Mouse (Mus musculus) ES-E14 (cell line): ENCODE measurements around the gene Frat2. TPM values are rescaled to one million over a fixed set of nuclear protein-coding genes. Genes with fewer than 3 reads are reported as not detected.
A peak's percentile ranks its signal among the peaks of the same experiment; 100 is the strongest.

Experiments used
- DNase-seq: peaks from one replicate; pipeline ENCODE4 v3.0.0-alpha.2; 2013; ENCODE audit warnings: low read depth, low spot score
- H3K27ac ChIP-seq: 2 replicates; pipeline ENCODE4 v1.5.1; 2012; ENCODE audit warnings: low read depth, mild to moderate bottlenecking, low read length, moderate library complexity, mixed read lengths; ENCODE audit not compliant: poor library complexity, insufficient read depth, severe bottlenecking
- H3K36me3 ChIP-seq: 2 replicates; pipeline ENCODE4 v1.6.1; 2012; ENCODE audit warnings: mild to moderate bottlenecking, low read length, moderate library complexity, mixed read lengths; ENCODE audit not compliant: control insufficient read depth, poor library complexity, insufficient read depth, severe bottlenecking
- H3K4me1 ChIP-seq, 2 experiments: fragments of 150-350 bp in 1 of 2; sonication (generic) in 1 of 2; 2 replicates each; pipeline ENCODE4 v1.6.1; 2012; ENCODE audit warnings: low read length in 2 of 2, mild to moderate bottlenecking in 1 of 2, mixed read lengths in 1 of 2; ENCODE audit not compliant: control insufficient read depth in 2 of 2, insufficient read depth in 2 of 2, poor library complexity in 1 of 2
- H3K4me3 ChIP-seq, 2 experiments: fragments of 150-350 bp in 1 of 2; sonication (generic) in 1 of 2; 2 replicates each; pipeline ENCODE4 v1.5.1; 2012; ENCODE audit warnings: low read length in 2 of 2, low read depth in 1 of 2, mild to moderate bottlenecking in 1 of 2, mixed read lengths in 1 of 2; ENCODE audit not compliant: insufficient read depth in 1 of 2, poor library complexity in 1 of 2, severe bottlenecking in 1 of 2
- H3K9ac ChIP-seq: 2 replicates; pipeline ENCODE4 v1.6.1; 2012; ENCODE audit warnings: low read depth, mild to moderate bottlenecking, low read length, mixed read lengths; ENCODE audit not compliant: poor library complexity, insufficient read depth, severe bottlenecking
- H3K9me3 ChIP-seq: fragments of 150-350 bp; sonication (generic); 2 replicates; pipeline ENCODE4 v1.6.1; 2012; ENCODE audit warnings: low read depth, mild to moderate bottlenecking, low read length; ENCODE audit not compliant: control insufficient read depth, insufficient read depth
- CHD2 ChIP-seq: IDR thresholded peaks from 2 replicates; pipeline ENCODE4 v1.6.1; 2014; ENCODE audit warnings: mild to moderate bottlenecking, low read depth, low read length, inconsistent platforms
- HCFC1 ChIP-seq: IDR thresholded peaks from 2 replicates; pipeline ENCODE4 v1.6.1; 2012; ENCODE audit warnings: low read length, inconsistent platforms, borderline replicate concordance; ENCODE audit not compliant: insufficient read depth
- MAFK ChIP-seq: IDR thresholded peaks from 2 replicates; pipeline ENCODE4 v1.6.1; 2014; ENCODE audit warnings: mild to moderate bottlenecking, low read depth, low read length, inconsistent platforms; ENCODE audit not compliant: insufficient read depth
- ZC3H11A ChIP-seq: IDR thresholded peaks from 2 replicates; pipeline ENCODE4 v1.6.1; 2012; ENCODE audit warnings: low read depth, mild to moderate bottlenecking, inconsistent platforms, low read length, borderline replicate concordance
- ZNF384 ChIP-seq: IDR thresholded peaks from 2 replicates; pipeline ENCODE4 v1.6.1; 2012; ENCODE audit warnings: low read depth, low read length, inconsistent platforms
- in situ Hi-C, 2 experiments: fragments of 600-800 bp; cut with MboI; formaldehyde crosslinking; loops; one replicate each; pipeline ENCODE4 v1.15.1; 2025; ENCODE audit warnings: low sequenced_read_pairs in 2 of 2, inconsistent platforms in 1 of 2; ENCODE audit not compliant: unreplicated experiment in 2 of 2
- total RNA-seq: library from RNA; depleted of rRNA; stranded (reverse); fragments of 300-350 nt; gene quantifications from 2 replicates; pipeline ENCODE4 v1.2.3, GENCODE M21; 2012; rRNA removed

Gene Frat2
- 4.5 and 7.0 TPM in 2 replicates for total RNA-seq

DNA sequence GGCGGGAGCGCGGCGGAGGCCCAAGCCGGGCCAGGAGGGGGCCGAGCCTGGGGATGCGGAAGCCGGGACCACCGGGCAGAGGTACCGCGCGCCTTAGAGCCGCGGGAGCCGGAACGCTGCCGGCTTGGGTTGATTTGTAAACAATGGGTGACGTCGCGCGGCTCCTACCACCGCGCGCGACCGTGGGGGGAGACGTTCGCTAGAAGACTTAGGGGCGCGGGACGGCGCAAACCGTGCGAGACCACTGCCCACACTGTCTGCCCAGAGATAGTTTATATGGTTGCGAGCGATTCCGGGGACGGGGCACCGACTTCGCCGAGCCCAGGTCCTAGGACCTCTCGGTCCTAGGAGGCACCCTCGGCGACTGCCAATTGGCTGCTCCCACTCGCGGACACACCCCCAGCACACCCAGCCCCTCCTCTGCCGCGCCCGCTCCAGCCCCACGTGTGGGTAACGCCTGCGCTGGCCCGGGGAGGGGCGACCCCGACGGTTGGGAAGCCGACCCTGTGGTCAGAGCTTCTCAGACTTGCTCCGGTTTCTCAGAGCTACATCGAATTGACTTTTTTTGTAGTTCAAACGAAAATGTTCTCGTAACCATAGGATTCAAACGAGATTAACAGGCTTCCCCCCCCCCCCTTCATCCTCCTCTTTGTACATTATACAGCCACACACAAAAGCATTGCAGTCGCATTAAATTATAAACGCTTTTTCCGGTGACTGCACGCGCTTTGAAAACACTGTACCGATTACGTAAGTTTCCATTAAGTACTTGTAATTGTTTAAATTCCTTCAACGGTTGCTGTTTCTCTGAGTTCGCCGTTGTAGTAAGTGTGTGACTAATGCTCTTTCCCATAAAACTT, at the start of gene Frat2:
Gene Frat2 (minus strand): TSS at position 141 of the 860 bp plus-strand sequence.
- Histone ChIP-seq H3K4me1 (peaks cover 0 to 17% of the 10 kb centered on the region in 2 experiments; a peak in 2 of 4 replicates), H3K36me3 (no peaks in the 10 kb centered on the region), H3K4me3 (peak within 1 kb of the TSS; percentile 74 to 83), H3K9me3 (no peaks in the 10 kb centered on the region), H3K27ac (peak within 1 kb of the TSS; percentile 37; the same call in 1 of the 2 replicates), H3K9ac (peak within 1 kb of the TSS; percentile 82)
- in situ Hi-C loops, result no loop called here
- DNase-seq, result peak; percentile 74
- TF ChIP-seq ZC3H11A (no peak), MAFK (no peak), CHD2 (0 out of 2 replicates have a peak, but pooled peaks have one; percentile 33), HCFC1 (no peak), ZNF384 (0 out of 2 replicates have a peak, but pooled peaks have one; percentile 26)

- H3K27ac ChIP-seq, result no peak overlapping the region
- H3K4me3 ChIP-seq, result peak overlapping the region; percentile 77 to 88
- peaks cover 10% of the 10 kb centered on the region for H3K36me3 ChIP-seq
- no peak for DNase-seq
- no peak for TF ChIP-seq MAFK
- no peak for TF ChIP-seq CHD2
- peak; percentile 7; the same call in 1 of the 2 replicates for TF ChIP-seq HCFC1
- no peak for TF ChIP-seq ZC3H11A
- TF ChIP-seq ZNF384, result no peak
- in situ Hi-C loops, result no loop called here
- no peaks in the 10 kb centered on the region for H3K9me3 ChIP-seq
- no peaks in the 10 kb centered on the region; a peak in 1 of 4 replicates for H3K4me1 ChIP-seq
- H3K9ac ChIP-seq, result peak overlapping the region; percentile 34; the same call in 1 of the 2 replicates
Observed at GRCm38 (mm10) chr19:41896319-41896711, 48.4 kb upstream of the Frat2 start.

DNA sequence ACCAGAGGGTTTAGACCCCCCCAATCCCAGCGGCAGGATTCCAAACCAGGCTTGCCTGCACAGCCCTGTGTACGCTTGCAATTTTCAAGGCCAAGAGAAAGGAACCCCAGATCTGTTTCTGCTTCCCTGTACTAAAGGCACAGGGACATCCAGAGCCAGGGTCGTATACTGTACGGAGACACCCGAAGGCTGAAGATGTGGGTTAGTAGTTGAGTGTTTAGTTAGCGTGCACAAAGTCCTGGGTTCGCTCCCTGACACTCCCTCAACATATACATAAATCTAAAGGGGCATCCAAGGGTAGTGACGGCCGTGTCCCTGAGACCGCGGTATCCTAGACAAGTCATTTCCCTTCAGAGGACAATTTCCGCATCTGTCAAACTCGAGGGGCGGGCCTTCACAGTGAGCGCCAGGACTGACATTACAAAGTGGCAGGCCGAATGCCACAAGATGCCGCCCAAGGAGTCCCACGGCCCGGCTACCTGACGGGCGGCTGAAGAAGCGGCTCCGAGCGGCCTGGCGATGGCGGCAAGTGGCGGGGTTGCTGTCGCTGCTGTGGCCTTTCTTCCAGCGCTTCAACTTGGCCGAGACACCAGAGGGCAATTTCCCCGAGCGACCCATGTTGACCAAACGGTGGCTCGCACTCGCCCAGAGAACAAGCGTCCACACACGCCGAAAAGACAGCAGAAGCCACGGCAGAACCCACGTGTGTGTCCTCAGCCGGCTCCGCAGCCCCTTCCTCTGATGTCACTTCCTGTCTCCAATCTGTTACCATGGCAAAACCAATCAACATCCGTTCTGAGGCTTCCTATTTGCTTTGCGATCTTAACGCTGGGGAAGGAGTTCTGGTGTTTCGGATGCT, 47.8 kb upstream of the Frat2 start, which contains the start of gene Rrp12:
Gene Rrp12 (minus strand): TSS at position 714 of the 859 bp plus-strand sequence.
- peaks cover 13% of the 10 kb centered on the region for H3K36me3 ChIP-seq
- peak within 1 kb of the TSS; percentile 88 for H3K9ac ChIP-seq
- no peaks in the 10 kb centered on the region; a peak in 1 of 4 replicates for H3K4me1 ChIP-seq
- H3K9me3 ChIP-seq, result no peaks in the 10 kb centered on the region
- no peak within 1 kb of the TSS for H3K27ac ChIP-seq
- TF ChIP-seq HCFC1 (peak; percentile 42; the same call in 1 of the 2 replicates), MAFK (no peak), ZC3H11A (no peak), ZNF384 (no peak), CHD2 (no peak)
- H3K4me3 ChIP-seq, result peak within 1 kb of the TSS; percentile 77 to 88
- DNase-seq, result peak; percentile 85
- in situ Hi-C loops, result no loop called here

DNA sequence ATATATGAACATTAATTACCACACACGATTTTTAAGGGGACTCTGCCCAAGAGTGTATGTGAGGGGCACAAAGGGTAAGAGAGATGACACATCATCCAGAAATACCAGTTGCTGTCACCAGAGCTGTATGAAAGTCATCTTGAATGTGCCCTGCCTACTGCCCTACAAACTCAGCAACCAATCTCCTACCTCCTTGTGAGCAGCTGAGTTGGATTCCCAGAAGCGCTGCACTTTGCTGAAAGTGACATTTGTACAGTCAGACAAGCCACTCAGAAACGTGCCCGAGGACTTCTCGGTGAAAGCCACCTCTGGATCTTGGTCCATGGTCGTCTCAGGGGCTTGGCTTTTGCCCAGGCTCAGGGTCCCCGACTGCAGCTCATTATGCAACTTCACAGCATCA, 47.0 kb upstream of the Frat2 start:
- H3K9ac ChIP-seq, result peak overlapping the region; percentile 88; the same call in 1 of the 2 replicates
- H3K27ac ChIP-seq, result no peak overlapping the region
- TF ChIP-seq ZNF384 (no peak), MAFK (no peak), CHD2 (no peak), ZC3H11A (no peak), HCFC1 (no peak)
- H3K4me1 ChIP-seq, result no peaks in the 10 kb centered on the region; a peak in 1 of 4 replicates
- no peak for DNase-seq
- peak overlapping the region; percentile 77 to 88; a peak in 3 of 4 replicates for H3K4me3 ChIP-seq
- in situ Hi-C loops, result no loop called here
- H3K36me3 ChIP-seq, result peaks cover 19% of the 10 kb centered on the region
- no peaks in the 10 kb centered on the region for H3K9me3 ChIP-seq
